Mouse (Mus musculus) E14TG2a.4 (cell line): Measurements from ENCODE around the gene Fscn2.
A peak's percentile ranks its signal among the peaks of the same experiment; 100 is the strongest.

Experiments used
- H3K27me3 ChIP-seq: 2 replicates; pipeline ENCODE4 v1.6.1; 2014; ENCODE audit warnings: low read length, control low read depth; ENCODE audit not compliant: insufficient read depth
- H3K36me3 ChIP-seq: 2 replicates; pipeline ENCODE4 v1.6.1; 2014; ENCODE audit warnings: low read length, control low read depth; ENCODE audit not compliant: insufficient read depth
- H3K4me1 ChIP-seq: replicated peaks from 2 replicates; pipeline ENCODE4 v1.6.1; 2014; ENCODE audit warnings: low read depth, low read length, control low read depth
- H3K4me3 ChIP-seq: replicated peaks from 2 replicates; pipeline ENCODE4 v1.5.1; 2014; ENCODE audit warnings: mild to moderate bottlenecking, low read length
- H3K9me3 ChIP-seq: 2 replicates; pipeline ENCODE4 v1.6.1; 2014; ENCODE audit warnings: low read length, control low read depth
- CTCF ChIP-seq: conservative IDR thresholded peaks from 2 replicates; pipeline ENCODE4 v1.5.1; 2014; ENCODE audit warnings: low read length
- NANOG ChIP-seq: IDR thresholded peaks from 2 replicates; pipeline ENCODE4 v1.6.1; 2014; ENCODE audit warnings: borderline replicate concordance, low read length, mixed read lengths
- POU5F1 ChIP-seq: IDR thresholded peaks from 2 replicates; pipeline ENCODE4 v1.6.1; 2014; ENCODE audit warnings: low read length, borderline replicate concordance

Gene Fscn2

GRCm38 (mm10) chr11:120377337-120377736 is 16.0 kb downstream of the Fscn2 start:
- Histone ChIP-seq H3K36me3 (peaks cover 75% of the 10 kb centered on the region), H3K9me3 (no peaks in the 10 kb centered on the region), H3K4me1 (peaks cover 56% of the 10 kb centered on the region), H3K4me3 (peak overlapping the region; percentile 93), H3K27me3 (no peaks in the 10 kb centered on the region)
- TF ChIP-seq NANOG (no peak), CTCF (no peak), POU5F1 (no peak)

GRCm38 (mm10) chr11:120378031-120378610 is 16.8 kb downstream of the Fscn2 start:
- Histone ChIP-seq H3K9me3 (no peaks in the 10 kb centered on the region), H3K36me3 (peaks cover 76% of the 10 kb centered on the region), H3K27me3 (no peaks in the 10 kb centered on the region), H3K4me3 (peak overlapping the region; percentile 93), H3K4me1 (peaks cover 49% of the 10 kb centered on the region)
- TF ChIP-seq CTCF (no peak), NANOG (no peak), POU5F1 (no peak)

GRCm38 (mm10) chr11:120378611-120379540 is 17.5 kb downstream of the Fscn2 start, which contains the start of gene Faap100:
Gene Faap100, minus strand, starts transcription at chr11:120378764.
- H3K36me3 ChIP-seq, result peaks cover 76% of the 10 kb centered on the region
- TF ChIP-seq NANOG (no peak), CTCF (peak; percentile 16), POU5F1 (no peak)
- peaks cover 41% of the 10 kb centered on the region for H3K4me1 ChIP-seq
- H3K27me3 ChIP-seq, result no peaks in the 10 kb centered on the region
- peak within 1 kb of the TSS; percentile 93 for H3K4me3 ChIP-seq
- no peaks in the 10 kb centered on the region for H3K9me3 ChIP-seq

- Histone ChIP-seq H3K27me3 (no peaks in the 10 kb centered on the region), H3K4me3 (no peak overlapping the region), H3K36me3 (peaks cover 76% of the 10 kb centered on the region), H3K4me1 (peaks cover 33% of the 10 kb centered on the region), H3K9me3 (no peaks in the 10 kb centered on the region)
- no peak for TF ChIP-seq POU5F1
Measured at GRCm38 (mm10) chr11:120380271-120380670, 18.9 kb downstream of the Fscn2 start.

- no peak for TF ChIP-seq CTCF
- no peak for TF ChIP-seq POU5F1
- TF ChIP-seq NANOG, result no peak
- no peak overlapping the region for H3K4me3 ChIP-seq
- H3K4me1 ChIP-seq, result peaks cover 33% of the 10 kb centered on the region
- no peaks in the 10 kb centered on the region for H3K27me3 ChIP-seq
- H3K9me3 ChIP-seq, result no peaks in the 10 kb centered on the region
- peaks cover 76% of the 10 kb centered on the region for H3K36me3 ChIP-seq
Measured at GRCm38 (mm10) chr11:120381157-120381556, 19.8 kb downstream of the Fscn2 start.

GRCm38 (mm10) chr11:120382509-120382908 is 21.2 kb downstream of the Fscn2 start:
- peaks cover 37% of the 10 kb centered on the region for H3K4me1 ChIP-seq
- no peak overlapping the region for H3K4me3 ChIP-seq
- H3K27me3 ChIP-seq, result no peaks in the 10 kb centered on the region
- peaks cover 75% of the 10 kb centered on the region for H3K36me3 ChIP-seq
- H3K9me3 ChIP-seq, result no peaks in the 10 kb centered on the region
- TF ChIP-seq CTCF, result no peak
- TF ChIP-seq NANOG, result no peak
- no peak for TF ChIP-seq POU5F1

- Histone ChIP-seq H3K4me1 (peaks cover 17% of the 10 kb centered on the region), H3K9me3 (no peaks in the 10 kb centered on the region), H3K36me3 (peaks cover 87% of the 10 kb centered on the region), H3K27me3 (no peaks in the 10 kb centered on the region), H3K4me3 (no peak overlapping the region)
- TF ChIP-seq CTCF (no peak), POU5F1 (no peak), NANOG (no peak)
Measured at GRCm38 (mm10) chr11:120386632-120387031, 25.3 kb downstream of the Fscn2 start.

- Histone ChIP-seq H3K4me3 (no peak overlapping the region), H3K9me3 (no peaks in the 10 kb centered on the region), H3K27me3 (no peaks in the 10 kb centered on the region), H3K4me1 (peaks cover 17% of the 10 kb centered on the region), H3K36me3 (peaks cover 87% of the 10 kb centered on the region)
- no peak for TF ChIP-seq NANOG
- no peak for TF ChIP-seq CTCF
- TF ChIP-seq POU5F1, result no peak
Measured at GRCm38 (mm10) chr11:120387157-120387556, 25.8 kb downstream of the Fscn2 start.
